Mouse (Mus musculus): ENCODE results near the gene Tigd4.

DNA sequence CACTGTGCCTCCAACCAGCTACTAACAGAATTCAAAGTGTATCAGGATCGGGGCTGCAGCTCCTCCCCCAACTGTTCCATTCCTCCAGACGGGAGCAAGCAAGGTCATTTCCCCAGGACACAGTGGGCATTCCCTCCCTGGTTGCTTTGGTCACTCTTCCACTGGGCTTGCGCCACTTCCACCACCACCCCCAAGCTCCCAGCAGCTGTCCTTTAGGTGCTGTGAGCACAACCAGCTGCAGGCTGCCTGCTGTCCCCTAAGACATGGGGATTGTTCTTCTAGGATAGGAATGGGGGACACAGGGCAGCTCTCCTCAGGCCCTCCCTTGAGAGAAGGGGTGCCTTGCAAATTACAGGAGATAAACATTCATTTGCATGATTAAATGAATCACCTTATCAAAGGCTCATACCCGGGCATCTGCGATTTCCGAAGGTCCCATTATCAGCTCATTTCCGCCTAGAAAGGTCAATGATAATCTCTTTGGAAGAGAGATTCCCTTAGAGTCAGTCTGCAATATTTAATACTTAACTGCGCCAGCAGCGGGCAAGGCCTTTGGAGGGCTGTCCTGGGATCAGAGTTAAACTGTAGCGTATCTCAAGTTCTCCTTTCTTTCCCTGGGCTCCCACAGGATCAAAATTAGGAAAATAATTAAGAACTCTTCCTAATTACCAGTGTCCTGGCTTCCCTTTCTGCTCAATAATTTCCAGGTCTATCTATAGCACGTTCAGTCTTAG is 46.6 kb downstream of the Tigd4 start:
- no peak for TF ChIP-seq EP300 (IDR thresholded peaks at IDR 0.05; ENCODE audit: low read depth)
- TF ChIP-seq CTCF (IDR thresholded peaks at IDR 0.05; ENCODE audit: low read depth), result no peak
